Mouse (Mus musculus) brain, embryonic 14.5 days (tissue): ENCODE measurements around the gene Mrps31.

ENCODE experiments used
- CTCF ChIP-seq: fragments of 200-500 bp; IDR thresholded peaks from 2 replicates; pipeline ENCODE4 v1.5.1; 2012; ENCODE audit warnings: inconsistent platforms, mild to moderate bottlenecking, moderate library complexity, borderline replicate concordance; ENCODE audit not compliant: insufficient read depth, insufficient read length; ENCODE audit errors: extremely low read depth
- POLR2A ChIP-seq: fragments of 200-500 bp; IDR thresholded peaks from 2 replicates; pipeline ENCODE4 v1.6.1; 2012; ENCODE audit warnings: mild to moderate bottlenecking, inconsistent platforms, borderline replicate concordance; ENCODE audit not compliant: poor library complexity, insufficient read depth, insufficient read length, severe bottlenecking; ENCODE audit errors: extremely low read depth

- TF ChIP-seq POLR2A (no peak), CTCF (no peak)
These were observed 7.9 kb upstream of the Mrps31 start for GRCm38 (mm10) chr8:22403235-22403634.
